Mouse (Mus musculus): ENCODE measurements at regions not wholly inside any gene's neighbourhood (a gene's known extent, or its start where the extent isn't known, plus 50 kb on each side); places are given as distances from the start of the nearest gene placed in this dataset.
"Not testable (repeated sequence)": the region's sequence is repeated elsewhere in the genome, so short reads cannot be mapped to it uniquely, and the experiment has no call there.

- not testable (repeated sequence) for DNase-seq (ENCODE audit: low spot score in 2 of 2)
These were observed 169.3 kb downstream of the Qk start for GRCm38 (mm10) chr17:10150403-10150689.

- DNase-seq (ENCODE audit: low spot score in 2 of 2): no peak
These were observed 169.8 kb downstream of the Qk start for GRCm38 (mm10) chr17:10149682-10150402.

- DNase-seq (ENCODE audit: low spot score in 2 of 2): no peak
These were observed 172.5 kb downstream of the Qk start for GRCm38 (mm10) chr17:10147106-10147505.

- no peak for DNase-seq (ENCODE audit: low spot score in 2 of 2)
These were observed 173.1 kb downstream of the Qk start for GRCm38 (mm10) chr17:10146576-10146975.

- no peak for DNase-seq (ENCODE audit: low spot score in 2 of 2)
These were observed 180.8 kb downstream of the Qk start for GRCm38 (mm10) chr17:10138847-10139246.

GRCm38 (mm10) chr17:10138374-10138773, 181.3 kb downstream of the Qk start:
- no peak for DNase-seq (ENCODE audit: low spot score in 2 of 2)

GRCm38 (mm10) chr17:10135111-10135510, 184.5 kb downstream of the Qk start:
- DNase-seq (ENCODE audit: low spot score in 2 of 2): no peak

- DNase-seq (ENCODE audit: low spot score in 2 of 2): no peak
These were observed 191.1 kb downstream of the Qk start for GRCm38 (mm10) chr17:10128591-10128990.

GRCm38 (mm10) chr17:10122411-10122810, 197.2 kb downstream of the Qk start:
- no peak for DNase-seq (ENCODE audit: low spot score in 2 of 2)

- DNase-seq (ENCODE audit: low spot score in 2 of 2): no peak
These were observed 207.5 kb downstream of the Qk start for GRCm38 (mm10) chr17:10112118-10112517.

GRCm38 (mm10) chr17:10110375-10110675, 209.3 kb downstream of the Qk start:
- DNase-seq (ENCODE audit: low spot score in 2 of 2): no peak

GRCm38 (mm10) chr17:10109511-10110374, 209.9 kb downstream of the Qk start:
- DNase-seq (ENCODE audit: low spot score in 2 of 2): no peak

GRCm38 (mm10) chr17:10105299-10105698, 214.4 kb downstream of the Qk start:
- no peak for DNase-seq (ENCODE audit: low spot score in 2 of 2)

- no peak for DNase-seq (ENCODE audit: low spot score in 2 of 2)
These were observed 221.5 kb downstream of the Qk start for GRCm38 (mm10) chr17:10098199-10098598.

GRCm38 (mm10) chr17:10097691-10098090, 222.0 kb downstream of the Qk start:
- no peak for DNase-seq (ENCODE audit: low spot score in 2 of 2)

GRCm38 (mm10) chr17:10095841-10096301, 223.8 kb downstream of the Qk start:
- DNase-seq (ENCODE audit: low spot score in 2 of 2): peak in 1 of 2 experiments; percentile 1

- peak in 1 of 2 experiments; percentile 10 for DNase-seq (ENCODE audit: low spot score in 2 of 2)
These were observed 225.5 kb downstream of the Qk start for GRCm38 (mm10) chr17:10094108-10094521.

GRCm38 (mm10) chr17:10093437-10094107, 226.1 kb downstream of the Qk start:
- peak; percentile 78 to 79 for DNase-seq (ENCODE audit: low spot score in 2 of 2)

GRCm38 (mm10) chr17:10087192-10087886, 232.3 kb downstream of the Qk start:
- DNase-seq (ENCODE audit: low spot score in 2 of 2): no peak

GRCm38 (mm10) chr17:10086558-10086957, 233.1 kb downstream of the Qk start:
- DNase-seq (ENCODE audit: low spot score in 2 of 2): no peak

GRCm38 (mm10) chr17:10086132-10086531, 233.5 kb downstream of the Qk start:
- DNase-seq (ENCODE audit: low spot score in 2 of 2): no peak

GRCm38 (mm10) chr17:10081721-10082120, 237.9 kb downstream of the Qk start:
- DNase-seq (ENCODE audit: low spot score in 2 of 2): no peak
